Mouse (Mus musculus): Measurements from ENCODE around the gene Olfr1013.

DNA sequence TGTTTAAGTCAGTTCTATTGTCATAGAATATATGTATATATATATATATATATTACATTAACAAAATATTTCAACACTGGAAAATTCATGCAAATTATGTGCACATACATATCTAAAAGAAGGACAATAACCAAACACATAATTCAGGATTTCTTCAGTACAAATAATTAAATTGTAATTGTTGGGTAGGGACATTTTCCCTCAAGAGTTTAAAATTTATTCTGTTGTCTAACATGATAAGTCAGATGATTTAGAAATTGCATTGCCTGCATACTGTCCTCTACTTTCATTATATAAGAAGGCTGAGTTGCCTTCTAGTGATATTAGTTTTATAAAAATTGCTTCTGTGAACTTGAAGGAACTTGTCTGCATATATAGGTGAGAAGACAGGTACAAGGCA is 51.3 kb downstream of the Olfr1013 start, which contains the start of gene Olfr1018:
- TF ChIP-seq CTCF (IDR thresholded peaks at IDR 0.05; ENCODE audit: low read depth) (no peak), EP300 (IDR thresholded peaks at IDR 0.05; ENCODE audit: low read depth) (no peak)
